Mouse (Mus musculus) hindbrain, embryonic 13.5 days (tissue): Measurements from ENCODE around the gene Pigs. TPM values are rescaled to one million over a fixed set of nuclear protein-coding genes. Genes with fewer than 3 reads are reported as not detected.

Experiments used
- ATAC-seq: fragments of 200-750 bp; cut with Nextera tagmentation; 2 replicates; pipeline ENCODE4 v1.8.0; 2017; ENCODE audit warnings: moderate TSS enrichment; ENCODE audit not compliant: low FRiP score
- H3K27ac ChIP-seq: fragments of 300-500 bp; sonication (generic); 2 replicates; pipeline ENCODE4 v1.5.1; 2015; ENCODE audit warnings: inconsistent platforms, mild to moderate bottlenecking, moderate library complexity
- H3K27me3 ChIP-seq: fragments of 300-500 bp; sonication (generic); 2 replicates; pipeline ENCODE4 v1.6.1; 2015; ENCODE audit warnings: mild to moderate bottlenecking, inconsistent platforms
- H3K36me3 ChIP-seq: fragments of 300-500 bp; sonication (generic); 2 replicates; pipeline ENCODE4 v1.6.1; 2015; ENCODE audit warnings: mild to moderate bottlenecking, inconsistent platforms
- H3K4me1 ChIP-seq: fragments of 300-500 bp; sonication (generic); replicated peaks from 2 replicates; pipeline ENCODE4 v1.6.1; 2015; ENCODE audit warnings: inconsistent platforms
- H3K4me2 ChIP-seq: fragments of 300-500 bp; sonication (generic); 2 replicates; pipeline ENCODE4 v1.6.1; 2015; ENCODE audit warnings: inconsistent platforms, mild to moderate bottlenecking, moderate library complexity
- H3K4me3 ChIP-seq: fragments of 300-500 bp; sonication (generic); 2 replicates; pipeline ENCODE4 v1.5.1; 2015; ENCODE audit warnings: mild to moderate bottlenecking, inconsistent platforms
- H3K9ac ChIP-seq: fragments of 300-500 bp; sonication (generic); 2 replicates; pipeline ENCODE4 v1.6.1; 2015; ENCODE audit warnings: mild to moderate bottlenecking, inconsistent platforms
- H3K9me3 ChIP-seq: fragments of 300-500 bp; sonication (generic); 2 replicates; pipeline ENCODE4 v1.6.1; 2016; ENCODE audit warnings: inconsistent platforms
- WGBS: fragments of 180-500 bp; shearing (Covaris S2); methylation state at CpG from one replicate; pipeline ENCODE4 v1.1.7; 2015; 5-methylcytosine and 5-hydroxymethylcytosine counted together
- polyA plus RNA-seq: library from polyadenylated mRNA; unstranded; fragments of >200 nt; fragmentation: Nextera tagmentation; extraction: Ambion mirVana; gene quantifications from 2 replicates; pipeline ENCODE4 v1.2.1, GENCODE M21; 2015

Pigs gene
- polyA plus RNA-seq, 1 experiment from 2014 or later = 78.2 TPM

DNA sequence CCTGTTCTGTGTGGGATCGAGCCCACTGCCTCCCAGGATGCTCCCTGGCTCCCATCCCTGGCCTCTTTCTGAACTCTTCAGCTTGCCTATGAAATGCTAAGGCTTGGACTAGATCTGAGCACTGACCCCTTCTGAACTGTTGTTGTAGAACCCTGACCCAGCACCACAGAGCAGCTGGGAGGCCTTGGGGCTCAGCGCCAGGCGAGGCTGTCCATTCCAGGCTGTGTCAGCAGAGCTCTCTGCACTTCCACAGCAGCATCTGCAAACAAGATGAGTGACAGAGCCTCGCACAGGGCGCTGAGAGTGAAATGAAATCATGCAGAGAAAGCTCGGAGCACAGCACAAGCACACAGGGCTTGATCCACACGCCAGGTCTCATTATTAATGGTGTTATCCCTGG is 44.4 kb downstream of the Pigs start:
- Histone ChIP-seq H3K4me3 (no peak overlapping the region), H3K9me3 (no peaks in the 10 kb centered on the region), H3K9ac (peak overlapping the region; percentile 39; the same call in 1 of the 2 replicates), H3K27ac (no peak overlapping the region), H3K36me3 (no peaks in the 10 kb centered on the region), H3K27me3 (no peaks in the 10 kb centered on the region), H3K4me1 (peaks cover 5% of the 10 kb centered on the region; the same call in 1 of the 2 replicates), H3K4me2 (no peak overlapping the region)
- WGBS = 43% methylated on average over 7 of the region's 7 CpGs
- no peak for ATAC-seq

GRCm38 (mm10) chr11:78374147-78374546 is 45.9 kb downstream of the Pigs start:
- Histone ChIP-seq H3K4me2 (no peak overlapping the region), H3K4me3 (no peak overlapping the region), H3K4me1 (peaks cover 5% of the 10 kb centered on the region; the same call in 1 of the 2 replicates), H3K27ac (no peak overlapping the region), H3K36me3 (no peaks in the 10 kb centered on the region), H3K9me3 (no peaks in the 10 kb centered on the region), H3K27me3 (no peaks in the 10 kb centered on the region), H3K9ac (no peak overlapping the region)
- no peak for ATAC-seq
- 80% methylated on average over 8 of the region's 8 CpGs for WGBS

DNA sequence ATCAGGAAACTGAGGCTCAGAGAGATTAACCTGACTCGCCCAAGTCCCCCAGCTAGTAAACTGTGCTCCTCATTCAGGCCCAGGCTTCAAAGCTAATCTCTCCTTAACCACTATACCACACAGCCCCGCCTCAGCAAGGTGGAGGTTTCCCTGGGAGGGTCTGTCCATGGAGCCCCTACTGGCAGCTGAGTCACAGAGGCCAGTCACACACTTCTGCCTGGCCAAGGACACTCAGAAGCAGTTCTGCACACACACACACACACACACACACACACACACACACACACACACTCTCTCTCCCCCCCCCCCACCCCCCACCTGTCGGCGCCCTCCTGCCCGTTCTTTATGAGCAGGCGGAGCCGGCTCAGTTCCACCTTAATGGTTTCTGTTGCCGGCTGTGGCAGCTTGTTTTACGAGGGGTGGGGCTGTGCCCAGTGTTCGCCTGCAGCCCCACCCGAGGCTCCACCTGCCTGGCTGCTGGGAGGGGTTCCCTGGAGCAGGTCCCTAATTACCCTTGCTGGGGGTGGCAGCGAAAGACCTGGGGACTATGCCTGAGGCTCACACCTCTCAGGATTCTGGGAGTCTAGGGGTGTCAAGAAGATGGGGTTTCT is 49.4 kb downstream of the Pigs start:
- Histone ChIP-seq H3K9ac (no peak overlapping the region), H3K36me3 (no peaks in the 10 kb centered on the region), H3K4me2 (no peak overlapping the region), H3K27me3 (no peaks in the 10 kb centered on the region), H3K27ac (no peak overlapping the region), H3K4me1 (peaks cover 6% of the 10 kb centered on the region; the same call in 1 of the 2 replicates), H3K9me3 (no peaks in the 10 kb centered on the region), H3K4me3 (no peak overlapping the region)
- no peak for ATAC-seq
- 48% methylated on average over 10 of the region's 12 CpGs for WGBS

DNA sequence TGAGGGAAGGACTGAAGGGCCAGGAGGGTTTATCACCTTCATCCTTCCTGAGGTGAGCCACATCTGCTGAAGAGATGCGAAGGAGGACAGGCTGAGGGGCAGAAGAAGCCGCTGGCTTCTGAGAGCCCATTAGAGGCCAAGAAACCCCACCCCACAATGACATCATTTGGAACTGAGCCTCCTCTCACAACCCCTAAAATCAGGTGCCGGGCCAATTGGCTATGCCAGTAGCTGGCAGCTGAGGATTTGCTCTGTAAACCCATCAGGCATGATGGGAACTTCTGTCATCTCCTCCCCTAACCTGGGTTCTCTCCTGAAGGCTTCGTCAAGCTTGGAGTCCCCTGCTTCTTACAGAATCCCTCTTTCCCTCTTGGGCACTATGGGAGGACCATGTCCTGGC is 52.1 kb downstream of the Pigs start:
- Histone ChIP-seq H3K4me2 (no peak overlapping the region), H3K9ac (no peak overlapping the region), H3K27ac (no peak overlapping the region), H3K27me3 (no peaks in the 10 kb centered on the region), H3K9me3 (no peaks in the 10 kb centered on the region), H3K4me3 (no peak overlapping the region), H3K4me1 (0 out of 2 replicates have a peak, but pooled peaks cover 5% of the 10 kb centered on the region), H3K36me3 (no peaks in the 10 kb centered on the region)
- 83% methylated on average over 4 of the region's 4 CpGs for WGBS
- no peak for ATAC-seq

DNA sequence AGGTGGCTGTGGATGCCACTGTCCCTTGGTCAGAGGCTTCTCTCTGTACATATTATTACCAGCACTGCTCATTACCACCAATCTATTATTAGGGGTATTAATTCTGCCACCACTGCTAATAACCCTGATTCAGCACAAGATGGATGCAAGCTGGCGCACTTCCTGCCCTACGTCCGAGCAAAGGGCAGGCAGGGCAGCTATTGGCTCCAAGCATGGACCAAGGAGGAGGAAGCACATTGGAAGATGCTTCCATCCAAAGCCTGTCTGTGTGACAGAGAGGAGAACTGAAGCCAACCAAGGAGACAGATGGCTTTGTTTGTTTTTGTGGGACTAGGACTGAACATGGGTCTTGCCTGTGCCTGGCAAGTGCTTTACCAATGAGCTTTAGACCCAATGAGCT is 52.8 kb downstream of the Pigs start:
- H3K4me2 ChIP-seq = no peak overlapping the region
- H3K4me1 ChIP-seq = 0 out of 2 replicates have a peak, but pooled peaks cover 5% of the 10 kb centered on the region
- H3K27me3 ChIP-seq = no peaks in the 10 kb centered on the region
- H3K4me3 ChIP-seq = no peak overlapping the region
- H3K9me3 ChIP-seq = no peaks in the 10 kb centered on the region
- H3K36me3 ChIP-seq = no peaks in the 10 kb centered on the region
- no peak overlapping the region for H3K27ac ChIP-seq
- H3K9ac ChIP-seq = no peak overlapping the region
- 87% methylated on average over 3 of the region's 3 CpGs for WGBS
- no peak for ATAC-seq

- no peak overlapping the region for H3K27ac ChIP-seq
- no peak overlapping the region for H3K4me2 ChIP-seq
- no peak for ATAC-seq
- H3K9me3 ChIP-seq = no peaks in the 10 kb centered on the region
- no peak overlapping the region for H3K4me3 ChIP-seq
- WGBS = 86% methylated on average over 7 of the region's 7 CpGs
- H3K4me1 ChIP-seq = 0 out of 2 replicates have a peak, but pooled peaks cover 5% of the 10 kb centered on the region
- H3K9ac ChIP-seq = no peak overlapping the region
- no peaks in the 10 kb centered on the region for H3K36me3 ChIP-seq
- no peaks in the 10 kb centered on the region for H3K27me3 ChIP-seq
Observed at GRCm38 (mm10) chr11:78382286-78382685, 54.1 kb downstream of the Pigs start.

GRCm38 (mm10) chr11:78382701-78383100 is 54.5 kb downstream of the Pigs start:
- no peak overlapping the region for H3K9ac ChIP-seq
- 24% methylated on average over 5 of the region's 5 CpGs for WGBS
- no peak overlapping the region for H3K4me2 ChIP-seq
- no peak overlapping the region for H3K27ac ChIP-seq
- no peaks in the 10 kb centered on the region for H3K9me3 ChIP-seq
- 0 out of 2 replicates have a peak, but pooled peaks cover 5% of the 10 kb centered on the region for H3K4me1 ChIP-seq
- no peaks in the 10 kb centered on the region for H3K27me3 ChIP-seq
- H3K36me3 ChIP-seq = no peaks in the 10 kb centered on the region
- no peak for ATAC-seq
- H3K4me3 ChIP-seq = no peak overlapping the region

GRCm38 (mm10) chr11:78385776-78386175 is 57.6 kb downstream of the Pigs start:
- H3K4me2 ChIP-seq = no peak overlapping the region
- ATAC-seq = no peak
- no peak overlapping the region for H3K4me3 ChIP-seq
- no peaks in the 10 kb centered on the region for H3K27me3 ChIP-seq
- H3K36me3 ChIP-seq = no peaks in the 10 kb centered on the region
- 0 out of 2 replicates have a peak, but pooled peaks cover 5% of the 10 kb centered on the region for H3K4me1 ChIP-seq
- H3K9me3 ChIP-seq = no peaks in the 10 kb centered on the region
- H3K27ac ChIP-seq = no peak overlapping the region
- no peak overlapping the region for H3K9ac ChIP-seq
- WGBS = 92% methylated on average over 10 of the region's 10 CpGs

DNA sequence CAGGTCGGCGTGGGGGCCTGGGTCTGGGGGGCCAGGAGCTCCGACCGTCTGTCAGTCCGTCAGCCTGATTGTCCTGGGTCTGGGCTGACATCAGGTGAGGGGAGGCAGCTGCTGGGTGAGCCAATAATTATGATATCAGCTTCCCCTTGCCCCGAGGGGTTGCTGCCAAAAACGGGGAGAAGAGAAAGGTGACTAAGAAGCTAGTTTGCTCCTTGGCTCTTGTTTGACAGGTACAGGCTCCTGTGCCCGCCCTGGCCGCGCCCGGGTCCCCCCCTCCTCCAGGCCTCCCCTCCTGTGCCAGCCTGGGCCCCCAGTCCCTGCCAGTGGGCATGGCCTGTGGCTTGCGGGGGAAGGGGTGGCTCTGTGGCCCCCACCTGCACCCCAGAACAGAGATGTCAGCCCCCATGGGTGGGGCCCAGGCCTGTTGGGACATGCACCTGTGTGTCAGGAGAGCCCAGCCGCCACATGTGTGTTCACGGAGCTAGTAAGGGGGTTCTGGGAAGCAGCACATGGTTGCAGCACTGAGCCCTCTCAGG is 58.4 kb downstream of the Pigs start, which contains the start of gene Foxn1:
TSS of gene Foxn1 (minus strand) at position 51 of the 536 bp plus-strand sequence.
- Histone ChIP-seq H3K4me3 (no peak within 1 kb of the TSS), H3K27me3 (no peaks in the 10 kb centered on the region), H3K9me3 (no peaks in the 10 kb centered on the region), H3K4me1 (0 out of 2 replicates have a peak, but pooled peaks cover 5% of the 10 kb centered on the region), H3K9ac (no peak within 1 kb of the TSS), H3K4me2 (no peak within 1 kb of the TSS), H3K36me3 (no peaks in the 10 kb centered on the region), H3K27ac (no peak within 1 kb of the TSS)
- no peak for ATAC-seq
- WGBS = 78% methylated on average over 14 of the region's 14 CpGs

Other genes with a start within 250 kb of the Pigs start
- gene Eral1, start 248.0 kb upstream of the Pigs start, polyA plus RNA-seq = 31.5 and 32.0 TPM in 2 replicates
- gene Fam222b, start 233.8 kb upstream of the Pigs start, polyA plus RNA-seq = 28.2 and 31.4 TPM in 2 replicates
- 125 and 127 TPM in 2 replicates for gene Traf4, start 162.8 kb upstream of the Pigs start, polyA plus RNA-seq
- 6.6 and 6.7 TPM in 2 replicates for gene Nek8, start 151.7 kb upstream of the Pigs start, polyA plus RNA-seq
- gene Tlcd1, start 151.7 kb upstream of the Pigs start, polyA plus RNA-seq = 7.0 and 8.3 TPM in 2 replicates
- gene Rpl23a, start 144.8 kb upstream of the Pigs start, polyA plus RNA-seq = 913 and 965 TPM in 2 replicates
- 53.2 TPM in 2 replicates for gene Rab34, start 140.0 kb upstream of the Pigs start, polyA plus RNA-seq
- 2.5 and 3.3 TPM in 2 replicates for gene Proca1, start 135.0 kb upstream of the Pigs start, polyA plus RNA-seq
- 87.1 and 87.8 TPM in 2 replicates for gene Sdf2, start 82.7 kb upstream of the Pigs start, polyA plus RNA-seq
- 29.9 and 30.1 TPM in 2 replicates for gene Supt6, start 82.4 kb upstream of the Pigs start, polyA plus RNA-seq
- gene 2610507B11Rik, start 66.7 kb upstream of the Pigs start, polyA plus RNA-seq = 64.9 and 67.2 TPM in 2 replicates
- 0.19 and 0.49 TPM in 2 replicates for gene BC030499, start 37.6 kb upstream of the Pigs start, polyA plus RNA-seq
- gene Spag5, start 26.9 kb upstream of the Pigs start, polyA plus RNA-seq = 9.9 and 10.2 TPM in 2 replicates
- gene Aldoc, start 5.4 kb upstream of the Pigs start, polyA plus RNA-seq = 144 and 175 TPM in 2 replicates
- 75.1 and 76.7 TPM in 2 replicates for gene Unc119, start 15.1 kb downstream of the Pigs start, polyA plus RNA-seq
- gene Foxn1, start 58.1 kb downstream of the Pigs start, polyA plus RNA-seq = not detected in 2 replicates
- not detected in 2 replicates for gene Slc13a2, start 93.8 kb downstream of the Pigs start, polyA plus RNA-seq
- 22.2 and 22.9 TPM in 2 replicates for gene Slc46a1, start 137.3 kb downstream of the Pigs start, polyA plus RNA-seq
- 45.0 and 47.2 TPM in 2 replicates for gene Sarm1, start 169.3 kb downstream of the Pigs start, polyA plus RNA-seq
- gene Vtn, start 170.7 kb downstream of the Pigs start, polyA plus RNA-seq = 171 and 184 TPM in 2 replicates
- 0.13 and 0.19 TPM in 2 replicates for gene Sebox, start 175.0 kb downstream of the Pigs start, polyA plus RNA-seq
- gene Tmem199, start 183.8 kb downstream of the Pigs start, polyA plus RNA-seq = 93.6 and 101 TPM in 2 replicates
- 185 and 190 TPM in 2 replicates for gene Poldip2, start 183.8 kb downstream of the Pigs start, polyA plus RNA-seq
- 51.9 and 52.4 TPM in 2 replicates for gene Tnfaip1, start 207.9 kb downstream of the Pigs start, polyA plus RNA-seq
- 118 and 124 TPM in 2 replicates for gene Ift20, start 207.9 kb downstream of the Pigs start, polyA plus RNA-seq
- gene Tmem97, start 222.4 kb downstream of the Pigs start, polyA plus RNA-seq = 28.5 and 30.5 TPM in 2 replicates